Mouse (Mus musculus) adrenal gland, adult (tissue): ENCODE measurements at regions not wholly inside any gene's neighbourhood (a gene's known extent, or its start where the extent isn't known, plus 50 kb on each side); places are given as distances from the start of the nearest gene placed in this dataset.
A peak's percentile ranks its signal among the peaks of the same experiment; 100 is the strongest.

ENCODE experiments used
- DNase-seq, 2 experiments: peaks; one replicate each; pipeline ENCODE4 v3.0.0; 2022 to 2023; ENCODE audit warnings: low spot score in 1 of 2; ENCODE audit not compliant: inconsistent age in 2 of 2

DNA sequence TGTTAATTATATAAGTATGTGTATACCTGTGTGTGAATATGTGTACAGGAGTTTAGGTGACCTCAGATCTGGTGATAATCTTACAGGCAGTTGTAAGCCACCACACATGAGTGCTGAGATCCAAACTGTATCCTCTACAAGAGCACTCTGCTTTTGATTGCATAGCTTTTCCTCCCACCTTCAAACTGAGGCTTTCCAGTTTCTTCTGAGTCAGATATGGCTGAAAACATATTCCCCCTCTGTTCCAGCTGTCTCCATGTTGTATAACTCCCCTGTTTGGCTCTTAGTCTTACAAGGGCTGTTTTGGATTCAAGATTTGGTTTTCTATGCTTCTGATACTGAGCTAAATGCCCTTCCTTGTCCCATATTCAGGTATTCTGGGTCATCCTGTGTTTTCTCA lies 232.7 kb downstream of the Sis start:
- no peak for DNase-seq

GRCm38 (mm10) chr3:72727403-72727802 lies 240.3 kb downstream of the Sis start:
- DNase-seq = peak in 1 of 2 experiments; percentile 0

GRCm38 (mm10) chr3:72713806-72714205 lies 253.9 kb downstream of the Sis start:
- DNase-seq = no peak

DNA sequence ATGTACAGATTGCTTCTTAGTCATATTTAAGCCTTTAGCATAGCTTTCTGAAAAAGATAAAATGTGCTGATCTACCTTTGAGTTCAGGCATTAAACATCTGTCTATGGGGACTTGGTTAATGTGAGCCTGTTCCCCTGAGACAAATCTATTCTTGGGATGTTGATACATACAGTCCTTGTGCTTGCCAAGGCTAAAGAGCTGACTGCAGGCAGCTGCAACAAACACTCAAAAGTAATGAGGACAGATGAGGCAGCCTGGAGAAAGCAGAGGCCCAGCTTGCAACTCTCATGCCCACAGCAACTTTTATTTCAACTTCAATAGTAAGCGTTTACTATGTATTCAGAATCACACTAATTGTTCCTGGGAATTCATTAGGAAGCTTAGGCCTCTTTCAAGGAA lies 281.7 kb downstream of the Sis start:
- DNase-seq = no peak

GRCm38 (mm10) chr3:72659194-72659593 lies 308.5 kb downstream of the Sis start:
- no peak for DNase-seq

- DNase-seq = no peak
These were observed 337.6 kb downstream of the Sis start for GRCm38 (mm10) chr3:72630069-72630468.

DNA sequence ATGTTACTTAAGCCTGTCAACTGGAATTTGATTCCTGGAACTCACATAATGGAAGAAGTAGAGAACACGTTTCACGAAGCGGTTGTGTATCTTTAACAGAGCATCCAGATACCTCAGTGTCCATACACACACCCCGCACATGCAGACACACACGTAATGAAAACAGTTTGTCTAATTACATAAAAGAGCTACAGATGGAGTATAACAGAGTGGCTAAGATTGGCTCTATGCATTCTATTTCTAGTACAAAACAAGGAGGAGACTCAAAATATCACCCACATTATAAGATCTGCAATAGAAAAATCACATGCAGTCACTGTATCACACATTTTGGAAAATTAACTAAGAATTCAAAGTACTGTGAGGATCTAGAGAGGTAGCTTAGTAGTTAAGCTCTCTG lies 346.9 kb downstream of the Sis start:
- no peak for DNase-seq

DNA sequence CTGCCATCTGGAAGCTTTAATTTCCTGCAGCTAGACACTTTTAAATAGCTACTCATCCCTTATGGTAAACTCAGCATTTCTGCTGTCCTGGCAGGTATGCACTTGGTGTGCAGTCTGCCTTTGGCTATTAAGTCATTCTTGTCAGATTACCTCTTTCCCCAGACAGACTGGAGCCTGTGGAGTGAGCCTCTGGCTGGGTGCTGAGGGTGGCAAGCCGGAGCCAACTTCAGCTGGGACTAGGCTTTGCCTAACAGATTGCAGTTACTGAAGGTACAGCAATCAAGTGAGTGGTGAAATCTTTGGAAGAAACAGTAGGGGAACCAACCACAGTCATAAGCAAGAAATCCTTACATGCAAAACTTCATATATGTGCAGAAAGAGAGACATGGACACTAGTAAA lies 347.8 kb downstream of the Sis start:
- no peak for DNase-seq

DNA sequence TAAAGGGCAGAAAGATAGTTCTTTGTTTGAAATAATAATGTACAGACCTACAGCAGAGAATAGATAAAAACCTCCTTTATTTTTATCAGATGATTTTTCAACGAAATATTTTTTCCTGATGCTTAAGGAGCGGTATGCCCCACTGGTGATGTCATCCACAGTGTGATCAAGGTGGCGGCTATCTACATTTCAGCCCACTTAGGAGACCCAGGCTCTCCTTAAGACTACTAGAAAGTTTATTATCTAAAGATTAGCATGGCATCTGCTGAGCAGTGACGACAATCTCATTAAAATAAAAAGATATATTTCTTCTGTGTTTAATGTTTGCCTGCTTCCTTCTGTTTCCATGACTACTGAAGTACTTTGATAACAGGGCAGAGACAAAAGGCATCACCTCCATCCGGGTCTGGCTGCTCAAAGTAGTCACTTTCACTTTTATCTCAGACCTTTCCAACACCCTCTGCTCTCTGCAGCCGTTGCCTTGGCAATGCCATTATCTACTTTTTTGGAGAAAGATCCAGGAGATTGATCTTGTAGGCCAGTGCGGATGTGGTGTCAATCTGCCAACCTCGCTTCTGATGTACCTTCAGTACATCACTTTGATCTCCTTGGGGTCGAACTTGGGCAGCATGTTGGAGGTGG lies 363.8 kb downstream of the Sis start:
- no peak for DNase-seq
